Mouse (Mus musculus) yolk sac, embryonic 10.5 days (tissue): Measurements from ENCODE around the gene Psmb5.

Experiments used
- DNase-seq: peaks from one replicate; pipeline ENCODE4 v3.0.0-alpha.2; 2017; ENCODE audit warnings: low spot score

Psmb5 gene

GRCm38 (mm10) chr14:54592319-54592934 is 25.4 kb downstream of the Psmb5 start:
- no peak for DNase-seq

- DNase-seq, result no peak
These were observed 26.8 kb downstream of the Psmb5 start for GRCm38 (mm10) chr14:54591056-54591455.

- DNase-seq, result peak; percentile 65
These were observed 34.0 kb downstream of the Psmb5 start for GRCm38 (mm10) chr14:54583681-54584338.

GRCm38 (mm10) chr14:54582536-54582935 is 35.3 kb downstream of the Psmb5 start:
- DNase-seq, result peak; percentile 86

GRCm38 (mm10) chr14:54579638-54580037 is 38.2 kb downstream of the Psmb5 start:
- no peak for DNase-seq

GRCm38 (mm10) chr14:54578063-54578462 is 39.8 kb downstream of the Psmb5 start:
- DNase-seq, result no peak

- DNase-seq, result peak; percentile 98
These were observed 40.5 kb downstream of the Psmb5 start, which contains the start of gene Ajuba for GRCm38 (mm10) chr14:54577089-54577982. Gene Ajuba (minus strand): TSS chr14:54577558.

- peak; percentile 57 for DNase-seq
These were observed 41.4 kb downstream of the Psmb5 start for GRCm38 (mm10) chr14:54576241-54577088.

- peak; percentile 92 for DNase-seq
These were observed 42.2 kb downstream of the Psmb5 start for GRCm38 (mm10) chr14:54575631-54576030.

GRCm38 (mm10) chr14:54575031-54575430 is 42.8 kb downstream of the Psmb5 start:
- peak; percentile 49 for DNase-seq

GRCm38 (mm10) chr14:54574253-54574652 is 43.6 kb downstream of the Psmb5 start:
- no peak for DNase-seq

GRCm38 (mm10) chr14:54572790-54573736 is 44.8 kb downstream of the Psmb5 start:
- peak; percentile 89 for DNase-seq

- no peak for DNase-seq
These were observed 45.7 kb downstream of the Psmb5 start for GRCm38 (mm10) chr14:54572122-54572521.

- peak; percentile 36 for DNase-seq
These were observed 48.1 kb downstream of the Psmb5 start for GRCm38 (mm10) chr14:54569451-54570392.

GRCm38 (mm10) chr14:54568694-54569414 is 49.0 kb downstream of the Psmb5 start:
- DNase-seq, result peak; percentile 70
